Mouse (Mus musculus) MN1 (cell line): ENCODE data around the gene Ehbp1l1.

ENCODE experiments used
- DNase-seq: peaks from one replicate; pipeline ENCODE4 v3.0.0-alpha.2; 2016; ENCODE audit warnings: low spot score

Ehbp1l1 gene

DNA sequence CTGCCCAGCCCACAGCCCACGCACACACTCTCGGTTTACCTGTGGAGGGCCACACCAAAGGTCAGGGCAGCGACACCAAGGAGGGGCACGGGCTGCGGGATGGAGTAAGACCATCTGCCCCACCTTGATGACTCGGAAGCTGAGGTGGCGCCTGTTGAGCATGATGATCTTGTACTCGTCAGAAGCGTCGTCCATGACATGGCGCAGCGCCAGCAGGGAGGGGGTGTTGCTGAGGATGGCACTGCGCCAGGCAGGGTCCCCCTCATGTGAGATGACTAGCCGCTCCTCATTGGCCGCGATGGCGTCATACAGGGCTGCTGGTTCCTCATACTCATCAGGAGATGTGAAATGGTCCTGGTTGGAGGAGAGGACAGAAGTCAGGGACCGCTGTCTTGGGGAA is 59.7 kb downstream of the Ehbp1l1 start:
- DNase-seq = no peak

GRCm38 (mm10) chr19:5665465-5665864 is 60.7 kb downstream of the Ehbp1l1 start:
- no peak for DNase-seq

DNA sequence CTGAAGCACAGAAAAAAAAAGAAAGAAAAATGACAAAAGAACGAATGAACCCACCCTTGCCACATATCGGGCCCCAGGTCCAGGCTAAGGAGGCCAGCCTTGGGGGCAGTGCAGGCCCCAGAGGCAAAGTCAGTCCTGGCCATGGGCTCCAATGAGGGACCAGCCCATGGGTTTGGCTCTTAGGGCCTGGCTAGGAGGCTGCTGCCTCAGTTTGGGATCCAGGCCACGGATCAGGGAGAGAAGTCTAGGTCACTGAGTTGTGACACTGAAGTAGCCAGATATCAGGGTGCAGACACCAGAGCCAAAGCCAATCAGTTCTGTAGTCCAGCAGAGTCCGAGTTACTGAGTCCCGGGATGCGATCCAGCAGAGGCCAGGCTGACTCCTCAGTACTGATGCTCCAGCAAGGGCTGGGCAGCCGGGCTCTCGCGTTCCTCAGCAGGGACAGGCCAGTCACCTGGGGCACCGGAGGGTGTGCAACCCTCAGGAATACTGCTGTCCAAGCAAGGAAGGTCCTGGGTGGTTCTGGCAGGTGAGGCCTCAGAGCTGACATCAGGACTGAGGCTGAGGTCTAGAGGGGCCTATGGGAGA is 61.4 kb downstream of the Ehbp1l1 start:
- no peak for DNase-seq

- DNase-seq = peak; percentile 80
These were observed 62.9 kb downstream of the Ehbp1l1 start, which contains the start of gene Sipa1 for GRCm38 (mm10) chr19:5662981-5663913. Gene Sipa1 (minus strand): TSS chr19:5663707.

DNA sequence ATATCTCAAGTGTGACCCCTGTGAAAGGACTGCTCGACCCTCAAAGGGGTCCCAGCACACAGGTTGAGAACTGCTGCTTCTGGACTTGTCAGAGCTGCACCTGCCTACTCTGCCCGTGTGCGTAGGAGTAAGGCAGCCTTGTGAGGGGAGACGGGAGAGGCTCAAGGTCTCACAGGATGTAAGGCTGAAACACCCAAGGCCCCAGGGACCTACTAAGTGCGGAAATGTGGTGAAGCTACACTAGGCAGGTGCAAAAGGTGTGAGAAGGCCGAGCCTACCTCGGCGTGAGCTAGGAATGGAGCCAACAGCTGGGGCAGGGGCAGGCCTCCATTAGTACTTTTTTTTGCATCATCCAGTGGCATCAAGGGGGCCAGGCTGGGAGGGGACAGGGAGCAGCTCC is 63.8 kb downstream of the Ehbp1l1 start:
- DNase-seq = no peak

DNA sequence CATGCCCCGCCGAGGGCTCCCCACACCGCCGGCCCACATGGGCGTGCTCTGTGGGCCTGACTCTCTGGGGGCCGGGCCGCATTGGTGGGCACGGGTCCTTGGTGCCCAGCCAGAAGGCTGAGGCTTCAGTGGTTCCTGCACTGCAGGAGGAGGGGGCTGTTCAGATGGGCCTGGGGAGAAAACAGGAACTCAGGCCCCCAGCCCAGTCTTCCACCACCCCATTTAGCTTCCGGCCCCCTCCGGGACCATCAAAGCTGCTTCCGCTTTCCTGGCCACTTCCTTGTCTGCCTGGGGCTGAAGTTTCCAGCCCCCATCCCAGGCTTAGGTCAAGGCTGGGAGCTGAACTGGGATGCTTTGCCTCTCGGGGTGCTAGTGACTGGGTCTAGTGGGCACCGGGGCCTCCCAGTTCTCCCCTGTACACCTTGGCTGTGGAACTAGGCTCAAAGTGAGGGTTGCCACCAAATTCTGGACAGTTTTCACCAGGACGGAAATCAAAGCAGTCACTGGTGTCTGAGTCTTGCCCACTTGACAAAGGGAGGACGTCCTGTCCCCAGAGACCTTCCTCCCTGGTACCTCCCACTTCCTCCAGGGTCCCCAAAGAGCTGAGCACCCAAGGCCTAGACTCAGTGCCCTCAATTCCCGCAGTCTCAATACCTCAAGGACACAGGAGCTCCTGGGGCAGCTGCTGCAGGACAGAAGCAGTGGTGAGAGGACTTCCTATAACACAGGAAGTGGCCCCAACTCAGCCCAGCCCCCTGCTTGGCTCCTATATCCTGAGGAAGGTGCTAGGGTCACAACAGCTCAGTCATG is 65.0 kb downstream of the Ehbp1l1 start:
- no peak for DNase-seq
